Mouse (Mus musculus) CH12F3 (cell line): ENCODE data around the gene Kalrn.

ENCODE experiments used
- in situ Hi-C: fragments of 300-500 bp; cut with MboI; formaldehyde crosslinking; loops from 2 replicates; pipeline ENCODE4 v1.14.3; 2020; ENCODE audit warnings: low sequenced_read_pairs

Kalrn gene

GRCm38 (mm10) chr16:34005986-34006385 is 567.3 kb downstream of the Kalrn start:
- in situ Hi-C loops: no loop called here

GRCm38 (mm10) chr16:34004128-34004578 is 569.2 kb downstream of the Kalrn start:
- in situ Hi-C loops: no loop called here

GRCm38 (mm10) chr16:34003566-34004127 is 569.7 kb downstream of the Kalrn start:
- in situ Hi-C loops: no loop called here

GRCm38 (mm10) chr16:34000715-34001114 is 572.6 kb downstream of the Kalrn start:
- in situ Hi-C loops: no loop called here

GRCm38 (mm10) chr16:33999388-33999787 is 573.9 kb downstream of the Kalrn start:
- in situ Hi-C loops: loop anchor here (10.0 kb wide), 1 partner anchor 105 kb away; no protein-coding TSS in a partner anchor

- in situ Hi-C loops: loop anchor here (10.0 kb wide), 1 partner anchor 107 kb away; no protein-coding TSS in a partner anchor
Measured at GRCm38 (mm10) chr16:33998011-33998410, 575.3 kb downstream of the Kalrn start.

- in situ Hi-C loops: loop anchor here (10.0 kb wide), 1 partner anchor 109 kb away; no protein-coding TSS in a partner anchor
Measured at GRCm38 (mm10) chr16:33996030-33996429, 577.3 kb downstream of the Kalrn start.

- in situ Hi-C loops: loop anchor here (10.0 kb wide), 1 partner anchor 109 kb away; no protein-coding TSS in a partner anchor
Measured at GRCm38 (mm10) chr16:33995496-33995895, 577.8 kb downstream of the Kalrn start.

- in situ Hi-C loops: loop anchor here (10.0 kb wide), 1 partner anchor 110 kb away; no protein-coding TSS in a partner anchor
Measured at GRCm38 (mm10) chr16:33994321-33994720, 579.0 kb downstream of the Kalrn start.

GRCm38 (mm10) chr16:33990712-33991111 is 582.6 kb downstream of the Kalrn start:
- in situ Hi-C loops: loop anchor here (10.0 kb wide), 1 partner anchor 114 kb away; no protein-coding TSS in a partner anchor

- in situ Hi-C loops: no loop called here
Measured at GRCm38 (mm10) chr16:33989106-33989505, 584.2 kb downstream of the Kalrn start.

- in situ Hi-C loops: no loop called here
Measured at GRCm38 (mm10) chr16:33988358-33989012, 584.8 kb downstream of the Kalrn start.

GRCm38 (mm10) chr16:33986993-33987392 is 586.3 kb downstream of the Kalrn start:
- in situ Hi-C loops: no loop called here

GRCm38 (mm10) chr16:33985372-33985771 is 588.0 kb downstream of the Kalrn start:
- in situ Hi-C loops: no loop called here

- in situ Hi-C loops: no loop called here
Measured at GRCm38 (mm10) chr16:33983712-33984111, 589.6 kb downstream of the Kalrn start.

GRCm38 (mm10) chr16:33979855-33980254 is 593.5 kb downstream of the Kalrn start:
- in situ Hi-C loops: no loop called here

GRCm38 (mm10) chr16:33967283-33967640 is 606.1 kb downstream of the Kalrn start:
- in situ Hi-C loops: no loop called here

GRCm38 (mm10) chr16:33966538-33967282 is 606.6 kb downstream of the Kalrn start, which contains the start of gene Umps:
Gene Umps (minus strand): TSS chr16:33967038.
- in situ Hi-C loops: no loop called here

- in situ Hi-C loops: no loop called here
Measured at GRCm38 (mm10) chr16:33965878-33966537, 607.3 kb downstream of the Kalrn start.

GRCm38 (mm10) chr16:33963509-33963908 is 609.8 kb downstream of the Kalrn start:
- in situ Hi-C loops: no loop called here

GRCm38 (mm10) chr16:33954793-33955192 is 618.5 kb downstream of the Kalrn start:
- in situ Hi-C loops: no loop called here
